Mouse (Mus musculus) ES-E14 (cell line): ENCODE measurements around the gene Lyl1.

Experiments
- HCFC1 ChIP-seq: IDR thresholded peaks from 2 replicates; pipeline ENCODE4 v1.6.1; 2012; ENCODE audit warnings: low read length, inconsistent platforms, borderline replicate concordance; ENCODE audit not compliant: insufficient read depth
- MAFK ChIP-seq: IDR thresholded peaks from 2 replicates; pipeline ENCODE4 v1.6.1; 2014; ENCODE audit warnings: mild to moderate bottlenecking, low read depth, low read length, inconsistent platforms; ENCODE audit not compliant: insufficient read depth
- ZNF384 ChIP-seq: IDR thresholded peaks from 2 replicates; pipeline ENCODE4 v1.6.1; 2012; ENCODE audit warnings: low read depth, low read length, inconsistent platforms

- TF ChIP-seq MAFK (no peak), ZNF384 (no peak; the same call in 1 of the 2 replicates), HCFC1 (no peak)
Observed at GRCm38 (mm10) chr8:84657203-84657602, 44.1 kb upstream of the Lyl1 start.
